Mouse (Mus musculus) MEL (cell line): ENCODE data around the gene Dnaja3.

Experiments used
- CTCF ChIP-seq, 3 experiments: IDR thresholded peaks in 2 of 3; conservative IDR thresholded peaks in 1 of 3; 2 replicates each; pipeline ENCODE4 v1.5.1; 2011 to 2012; ENCODE audit warnings: low read length in 3 of 3, low read depth in 2 of 3, mild to moderate bottlenecking in 2 of 3, improper control_type of control experiment in 1 of 3, inconsistent platforms in 1 of 3, mixed read lengths in 1 of 3, moderate library complexity in 1 of 3; ENCODE audit not compliant: control insufficient read depth in 1 of 3, insufficient read depth in 1 of 3, poor library complexity in 1 of 3, severe bottlenecking in 1 of 3
- ETS1 ChIP-seq: IDR thresholded peaks from 2 replicates; pipeline ENCODE4 v1.6.1; 2012; ENCODE audit warnings: low read depth, mild to moderate bottlenecking, inconsistent platforms, low read length, improper control_type of control experiment, moderate library complexity
- GATA1 ChIP-seq: IDR thresholded peaks from 2 replicates; pipeline ENCODE4 v1.6.1; 2011; ENCODE audit warnings: low read depth, low read length, improper control_type of control experiment
- MAX ChIP-seq: IDR thresholded peaks from 2 replicates; pipeline ENCODE4 v1.6.1; 2011; ENCODE audit warnings: low read length, improper control_type of control experiment
- POLR2A ChIP-seq, 2 experiments: IDR thresholded peaks; 2 replicates each; pipeline ENCODE4 v1.6.1; 2011 to 2012; ENCODE audit warnings: low read length in 2 of 2, mild to moderate bottlenecking in 2 of 2, control low read depth in 1 of 2, improper control_type of control experiment in 1 of 2, low read depth in 1 of 2, moderate library complexity in 1 of 2; ENCODE audit not compliant: control insufficient read depth in 1 of 2, insufficient read depth in 1 of 2, poor library complexity in 1 of 2
- UBTF ChIP-seq: IDR thresholded peaks from 2 replicates; pipeline ENCODE4 v1.6.1; 2012; ENCODE audit warnings: low read depth, mild to moderate bottlenecking, inconsistent platforms, low read length, improper control_type of control experiment, moderate library complexity, borderline replicate concordance; ENCODE audit not compliant: insufficient read depth
- ZC3H11A ChIP-seq: IDR thresholded peaks from 2 replicates; pipeline ENCODE4 v1.6.1; 2012; ENCODE audit warnings: low read depth, mild to moderate bottlenecking, inconsistent platforms, low read length, improper control_type of control experiment

- no peak for TF ChIP-seq ZC3H11A
- no peak for TF ChIP-seq GATA1
- no peak for TF ChIP-seq POLR2A (IDR thresholded peaks at IDR 0.05; ENCODE audit: control insufficient read depth in 1 of 2, insufficient read depth in 1 of 2, low read depth in 1 of 2, low read length in 2 of 2, poor library complexity in 1 of 2)
- TF ChIP-seq UBTF = no peak
- no peak for TF ChIP-seq MAX
- no peak for TF ChIP-seq CTCF (IDR thresholded peaks at IDR 0.05 in 2 of 3, conservative IDR thresholded peaks at IDR 0.05 in 1 of 3; ENCODE audit: control insufficient read depth in 1 of 3, insufficient read depth in 1 of 3, low read depth in 2 of 3, low read length in 3 of 3, poor library complexity in 1 of 3, severe bottlenecking in 1 of 3)
- no peak for TF ChIP-seq ETS1
Measured at GRCm38 (mm10) chr16:4596836-4597235, 43.0 kb upstream of the Dnaja3 start.
